Mouse (Mus musculus) heart, postnatal 0 days (tissue): ENCODE data around the gene Celf2.

Experiments used
- CTCF ChIP-seq: IDR thresholded peaks from 2 replicates; pipeline ENCODE4 v1.5.1; 2016; ENCODE audit warnings: antibody characterized with exemption, control low read depth, low read depth
- EP300 ChIP-seq: IDR thresholded peaks from 2 replicates; pipeline ENCODE4 v1.6.1; 2016; ENCODE audit warnings: antibody characterized with exemption, low read depth

DNA sequence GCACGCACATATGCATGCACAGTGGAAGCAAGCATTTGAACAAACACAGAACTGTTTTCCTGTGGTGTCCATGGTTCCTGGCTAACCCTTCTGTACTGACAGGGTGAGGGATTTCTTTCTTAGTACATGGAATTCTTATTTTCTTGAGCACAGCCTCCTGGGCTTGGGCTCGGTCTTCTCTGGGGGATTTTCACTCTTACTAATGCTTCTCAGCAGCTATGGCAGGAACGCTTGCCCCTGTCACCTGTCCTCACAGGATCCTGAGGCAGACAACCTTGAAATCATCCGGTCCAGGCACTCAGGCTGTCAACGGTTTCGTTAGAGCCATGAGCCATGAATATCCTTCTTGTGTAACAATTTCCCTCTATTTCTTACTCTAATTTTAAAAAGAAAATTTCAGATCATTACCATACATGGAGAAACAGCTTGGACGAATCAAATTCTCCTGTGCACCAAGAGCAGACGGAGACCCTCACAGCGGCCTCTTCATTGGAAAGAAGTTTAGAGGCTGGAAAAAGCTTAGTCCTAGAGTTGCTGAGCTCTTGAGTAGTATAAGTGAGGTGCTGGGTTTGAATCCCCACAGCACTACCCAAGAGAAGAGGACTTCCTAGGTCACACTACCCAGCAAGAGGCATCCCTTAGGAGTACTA, 426.9 kb downstream of the Celf2 start:
- TF ChIP-seq CTCF (no peak), EP300 (no peak)
